Mouse (Mus musculus) forebrain, embryonic 10.5 days (tissue): Measurements from ENCODE around the gene Egf. TPM values are rescaled to one million over a fixed set of nuclear protein-coding genes. Genes with fewer than 3 reads are reported as not detected.

Source experiments
- DNase-seq: peaks from one replicate; pipeline ENCODE4 v3.0.0-alpha.2; 2017; ENCODE audit warnings: low spot score; ENCODE audit errors: extremely low spot score
- H3K27ac ChIP-seq: fragments of 300-500 bp; sonication (generic); 2 replicates; pipeline ENCODE4 v1.5.1; 2016; ENCODE audit warnings: mild to moderate bottlenecking
- H3K27me3 ChIP-seq: fragments of 300-500 bp; sonication (generic); 2 replicates; pipeline ENCODE4 v1.6.1; 2016; ENCODE audit warnings: mild to moderate bottlenecking; ENCODE audit not compliant: poor library complexity, severe bottlenecking
- H3K36me3 ChIP-seq: fragments of 300-500 bp; sonication (generic); replicated peaks from 2 replicates; pipeline ENCODE4 v1.6.1; 2016; ENCODE audit warnings: mild to moderate bottlenecking, moderate library complexity
- H3K4me1 ChIP-seq: fragments of 300-500 bp; sonication (generic); 2 replicates; pipeline ENCODE4 v1.6.1; 2016
- H3K4me3 ChIP-seq: fragments of 300-500 bp; sonication (generic); 2 replicates; pipeline ENCODE4 v1.5.1; 2016; ENCODE audit warnings: mild to moderate bottlenecking, moderate library complexity
- H3K9me3 ChIP-seq: fragments of 300-500 bp; sonication (generic); 2 replicates; pipeline ENCODE4 v1.6.1; 2016; ENCODE audit warnings: mild to moderate bottlenecking, moderate library complexity
- WGBS: fragments of 180-500 bp; shearing (Covaris S2); methylation state at CpG from one replicate; pipeline ENCODE4 v1.1.7; 2016; 5-methylcytosine and 5-hydroxymethylcytosine counted together
- polyA plus RNA-seq: library from polyadenylated mRNA; unstranded; fragments of >200 nt; fragmentation: Nextera tagmentation; extraction: Ambion mirVana; gene quantifications from 2 replicates; pipeline ENCODE4 v1.2.1, GENCODE M21; 2016

Egf gene
- polyA plus RNA-seq, 1 experiment from 2014 or later, result 1.8 TPM

GRCm38 (mm10) chr3:129675923-129676322 lies 79.2 kb downstream of the Egf start:
- no peaks in the 10 kb centered on the region for H3K4me1 ChIP-seq
- 96% methylated on average over 7 of the region's 7 CpGs for WGBS
- H3K27me3 ChIP-seq, result no peaks in the 10 kb centered on the region
- no peak overlapping the region for H3K4me3 ChIP-seq
- H3K36me3 ChIP-seq, result no peaks in the 10 kb centered on the region
- DNase-seq, result no peak
- H3K27ac ChIP-seq, result no peak overlapping the region
- no peaks in the 10 kb centered on the region for H3K9me3 ChIP-seq

- Histone ChIP-seq H3K9me3 (no peaks in the 10 kb centered on the region; the same call in 1 of the 2 replicates), H3K27ac (no peak overlapping the region), H3K27me3 (no peaks in the 10 kb centered on the region), H3K4me3 (no peak overlapping the region), H3K4me1 (no peaks in the 10 kb centered on the region), H3K36me3 (no peaks in the 10 kb centered on the region)
- WGBS, result 87% methylated on average over 1 of the region's 2 CpGs
- DNase-seq, result no peak
Observed at GRCm38 (mm10) chr3:129663906-129664305, 91.2 kb downstream of the Egf start.

- no peaks in the 10 kb centered on the region for H3K4me1 ChIP-seq
- H3K9me3 ChIP-seq, result no peaks in the 10 kb centered on the region
- WGBS, result 96% methylated on average over 7 of the region's 7 CpGs
- no peak for DNase-seq
- H3K27ac ChIP-seq, result no peak overlapping the region
- H3K27me3 ChIP-seq, result no peaks in the 10 kb centered on the region
- no peak overlapping the region for H3K4me3 ChIP-seq
- no peaks in the 10 kb centered on the region for H3K36me3 ChIP-seq
Observed at GRCm38 (mm10) chr3:129658776-129659175, 96.3 kb downstream of the Egf start.

- H3K4me3 ChIP-seq, result no peak overlapping the region
- no peaks in the 10 kb centered on the region for H3K27me3 ChIP-seq
- H3K4me1 ChIP-seq, result no peaks in the 10 kb centered on the region
- no peak overlapping the region for H3K27ac ChIP-seq
- H3K36me3 ChIP-seq, result no peaks in the 10 kb centered on the region
- WGBS, result 93% methylated on average over 11 of the region's 11 CpGs
- no peaks in the 10 kb centered on the region for H3K9me3 ChIP-seq
- DNase-seq, result no peak
Observed at GRCm38 (mm10) chr3:129657775-129658174, 97.3 kb downstream of the Egf start.

GRCm38 (mm10) chr3:129657222-129657621 lies 97.9 kb downstream of the Egf start:
- Histone ChIP-seq H3K9me3 (no peaks in the 10 kb centered on the region), H3K27ac (no peak overlapping the region), H3K36me3 (no peaks in the 10 kb centered on the region), H3K4me3 (no peak overlapping the region), H3K4me1 (no peaks in the 10 kb centered on the region), H3K27me3 (no peaks in the 10 kb centered on the region)
- 91% methylated on average over 9 of the region's 9 CpGs for WGBS
- no peak for DNase-seq

GRCm38 (mm10) chr3:129656540-129656939 lies 98.6 kb downstream of the Egf start:
- DNase-seq, result no peak
- no peaks in the 10 kb centered on the region for H3K27me3 ChIP-seq
- 80% methylated on average over 4 of the region's 4 CpGs for WGBS
- H3K4me1 ChIP-seq, result no peaks in the 10 kb centered on the region
- no peaks in the 10 kb centered on the region for H3K36me3 ChIP-seq
- H3K4me3 ChIP-seq, result no peak overlapping the region
- H3K9me3 ChIP-seq, result no peaks in the 10 kb centered on the region
- no peak overlapping the region for H3K27ac ChIP-seq

GRCm38 (mm10) chr3:129652476-129652875 lies 102.6 kb downstream of the Egf start:
- H3K27me3 ChIP-seq, result no peaks in the 10 kb centered on the region
- H3K36me3 ChIP-seq, result no peaks in the 10 kb centered on the region
- H3K27ac ChIP-seq, result no peak overlapping the region
- peaks cover 16% of the 10 kb centered on the region for H3K4me1 ChIP-seq
- DNase-seq, result no peak
- 90% methylated on average over 4 of the region's 4 CpGs for WGBS
- no peak overlapping the region for H3K4me3 ChIP-seq
- H3K9me3 ChIP-seq, result no peaks in the 10 kb centered on the region

- no peaks in the 10 kb centered on the region for H3K9me3 ChIP-seq
Observed at GRCm38 (mm10) chr3:129651765-129652164, 103.4 kb downstream of the Egf start.

GRCm38 (mm10) chr3:129650931-129651330 lies 104.2 kb downstream of the Egf start:
- no peak for DNase-seq
- 28% methylated on average over 1 of the region's 1 CpGs for WGBS

More at GRCm38 (mm10) chr3:129651765-129652164, 103.4 kb downstream of the Egf start:
- no peak for DNase-seq
- Histone ChIP-seq H3K27me3 (no peaks in the 10 kb centered on the region), H3K4me1 (peaks cover 19% of the 10 kb centered on the region), H3K36me3 (no peaks in the 10 kb centered on the region), H3K27ac (no peak overlapping the region), H3K4me3 (no peak overlapping the region)
- 89% methylated on average over 8 of the region's 8 CpGs for WGBS

GRCm38 (mm10) chr3:129650293-129650612 lies 104.9 kb downstream of the Egf start:
- H3K27me3 ChIP-seq, result no peaks in the 10 kb centered on the region
- no peaks in the 10 kb centered on the region for H3K9me3 ChIP-seq
- H3K36me3 ChIP-seq, result no peaks in the 10 kb centered on the region
- peaks cover 26% of the 10 kb centered on the region for H3K4me1 ChIP-seq
- H3K27ac ChIP-seq, result no peak overlapping the region
- no peak overlapping the region for H3K4me3 ChIP-seq
- no peak for DNase-seq

More at GRCm38 (mm10) chr3:129650931-129651330, 104.2 kb downstream of the Egf start:
- Histone ChIP-seq H3K9me3 (no peaks in the 10 kb centered on the region), H3K4me3 (no peak overlapping the region), H3K27me3 (no peaks in the 10 kb centered on the region), H3K27ac (no peak overlapping the region), H3K4me1 (peaks cover 20% of the 10 kb centered on the region), H3K36me3 (no peaks in the 10 kb centered on the region)

- no peak overlapping the region for H3K27ac ChIP-seq
- H3K4me3 ChIP-seq, result no peak overlapping the region
- H3K4me1 ChIP-seq, result peaks cover 26% of the 10 kb centered on the region
- no peaks in the 10 kb centered on the region for H3K9me3 ChIP-seq
- H3K27me3 ChIP-seq, result no peaks in the 10 kb centered on the region
- no peak for DNase-seq
- 64% methylated on average over 8 of the region's 8 CpGs for WGBS
- no peaks in the 10 kb centered on the region for H3K36me3 ChIP-seq
Observed at GRCm38 (mm10) chr3:129649586-129650292, 105.4 kb downstream of the Egf start.

GRCm38 (mm10) chr3:129648598-129648997 lies 106.5 kb downstream of the Egf start:
- no peak overlapping the region for H3K4me3 ChIP-seq
- no peaks in the 10 kb centered on the region for H3K36me3 ChIP-seq
- no peak for DNase-seq
- H3K9me3 ChIP-seq, result no peaks in the 10 kb centered on the region
- H3K4me1 ChIP-seq, result peaks cover 26% of the 10 kb centered on the region
- 85% methylated on average over 5 of the region's 5 CpGs for WGBS
- no peak overlapping the region for H3K27ac ChIP-seq
- H3K27me3 ChIP-seq, result no peaks in the 10 kb centered on the region

GRCm38 (mm10) chr3:129647312-129647711 lies 107.8 kb downstream of the Egf start:
- no peaks in the 10 kb centered on the region for H3K9me3 ChIP-seq
- H3K4me1 ChIP-seq, result peaks cover 34% of the 10 kb centered on the region
- H3K27ac ChIP-seq, result no peak overlapping the region
- no peaks in the 10 kb centered on the region for H3K36me3 ChIP-seq
- no peak for DNase-seq
- no peak overlapping the region for H3K4me3 ChIP-seq
- 85% methylated on average over 10 of the region's 10 CpGs for WGBS
- H3K27me3 ChIP-seq, result no peaks in the 10 kb centered on the region

GRCm38 (mm10) chr3:129646781-129647180 lies 108.3 kb downstream of the Egf start:
- no peaks in the 10 kb centered on the region for H3K36me3 ChIP-seq

More at GRCm38 (mm10) chr3:129646781-129647180, 108.3 kb downstream of the Egf start:
- H3K27ac ChIP-seq, result no peak overlapping the region
- H3K9me3 ChIP-seq, result no peaks in the 10 kb centered on the region
- DNase-seq, result no peak
- WGBS, result 96% methylated on average over 5 of the region's 5 CpGs
- no peaks in the 10 kb centered on the region for H3K27me3 ChIP-seq
- peaks cover 34% of the 10 kb centered on the region for H3K4me1 ChIP-seq
- H3K4me3 ChIP-seq, result no peak overlapping the region
